Mouse (Mus musculus): Measurements from ENCODE around the gene Ripk1. TPM values are rescaled to one million over a fixed set of nuclear protein-coding genes. Genes with fewer than 3 reads are reported as not detected.

Gene Ripk1
- polyA plus RNA-seq, 1 experiment from 2014 or later: 8.3 TPM

GRCm38 (mm10) chr13:33995197-33995596 lies 7.0 kb upstream of the Ripk1 start:
- WGBS: 25% methylated on average over 1 of the region's 1 CpGs

GRCm38 (mm10) chr13:34003058-34003457 lies 895 bp downstream of the Ripk1 start:
- 4% methylated on average over 5 of the region's 5 CpGs for WGBS
- Histone ChIP-seq H3K4me2 (peak overlapping the region; percentile 81), H3K36me3 (no peaks in the 10 kb centered on the region), H3K4me3 (peak overlapping the region; percentile 96), H3K9ac (peak overlapping the region; percentile 93), H3K27me3 (no peaks in the 10 kb centered on the region), H3K27ac (peak overlapping the region; percentile 28; the same call in 1 of the 2 replicates), H3K4me1 (replicated peaks) (peaks cover 12% of the 10 kb centered on the region), H3K9me3 (replicated peaks) (no peaks in the 10 kb centered on the region)
- no peak for ATAC-seq (replicated peaks; ENCODE audit: insufficient number of reproducible peaks, insufficient read depth, low FRiP score, low read depth)

More at GRCm38 (mm10) chr13:33995197-33995596, 7.0 kb upstream of the Ripk1 start:
- Histone ChIP-seq H3K4me2 (no peak overlapping the region), H3K9me3 (replicated peaks) (no peaks in the 10 kb centered on the region), H3K27ac (no peak overlapping the region), H3K27me3 (no peaks in the 10 kb centered on the region), H3K4me3 (no peak overlapping the region), H3K9ac (no peak overlapping the region), H3K36me3 (0 out of 2 replicates have a peak, but pooled peaks cover 4% of the 10 kb centered on the region), H3K4me1 (replicated peaks) (no peaks in the 10 kb centered on the region)
- ATAC-seq (replicated peaks; ENCODE audit: insufficient number of reproducible peaks, insufficient read depth, low FRiP score, low read depth): no peak

- WGBS: 64% methylated on average over 2 of the region's 2 CpGs
- no peak for ATAC-seq (replicated peaks; ENCODE audit: insufficient number of reproducible peaks, insufficient read depth, low FRiP score, low read depth)
- Histone ChIP-seq H3K27ac (no peak overlapping the region), H3K27me3 (no peaks in the 10 kb centered on the region), H3K9me3 (replicated peaks) (no peaks in the 10 kb centered on the region), H3K4me2 (no peak overlapping the region), H3K9ac (no peak overlapping the region), H3K4me3 (no peak overlapping the region), H3K36me3 (peaks cover 16% of the 10 kb centered on the region; the same call in 1 of the 2 replicates), H3K4me1 (replicated peaks) (peaks cover 6% of the 10 kb centered on the region)
These were observed 5.1 kb downstream of the Ripk1 start for GRCm38 (mm10) chr13:34007234-34007633.

- Histone ChIP-seq H3K27me3 (no peaks in the 10 kb centered on the region), H3K4me3 (no peak overlapping the region), H3K36me3 (peaks cover 78% of the 10 kb centered on the region), H3K9ac (no peak overlapping the region), H3K4me2 (no peak overlapping the region), H3K9me3 (replicated peaks) (no peaks in the 10 kb centered on the region), H3K27ac (no peak overlapping the region), H3K4me1 (replicated peaks) (no peaks in the 10 kb centered on the region)
- 90% methylated on average over 9 of the region's 9 CpGs for WGBS
- no peak for ATAC-seq (replicated peaks; ENCODE audit: insufficient number of reproducible peaks, insufficient read depth, low FRiP score, low read depth)
These were observed 14.9 kb downstream of the Ripk1 start for GRCm38 (mm10) chr13:34016927-34017569.

- Histone ChIP-seq H3K27ac (no peak overlapping the region), H3K9ac (no peak overlapping the region), H3K4me3 (no peak overlapping the region), H3K36me3 (peaks cover 81% of the 10 kb centered on the region), H3K4me2 (no peak overlapping the region), H3K27me3 (no peaks in the 10 kb centered on the region), H3K9me3 (replicated peaks) (no peaks in the 10 kb centered on the region), H3K4me1 (replicated peaks) (no peaks in the 10 kb centered on the region)
- 69% methylated on average over 1 of the region's 1 CpGs for WGBS
- ATAC-seq (replicated peaks; ENCODE audit: insufficient number of reproducible peaks, insufficient read depth, low FRiP score, low read depth): no peak
These were observed 16.4 kb downstream of the Ripk1 start for GRCm38 (mm10) chr13:34018521-34018920.

- Histone ChIP-seq H3K4me3 (no peak overlapping the region), H3K27me3 (no peaks in the 10 kb centered on the region), H3K27ac (no peak overlapping the region), H3K4me1 (replicated peaks) (no peaks in the 10 kb centered on the region), H3K9ac (no peak overlapping the region), H3K36me3 (peaks cover 58% of the 10 kb centered on the region), H3K9me3 (replicated peaks) (no peaks in the 10 kb centered on the region), H3K4me2 (no peak overlapping the region)
- no peak for ATAC-seq (replicated peaks; ENCODE audit: insufficient number of reproducible peaks, insufficient read depth, low FRiP score, low read depth)
- 71% methylated on average over 2 of the region's 2 CpGs for WGBS
These were observed 19.8 kb downstream of the Ripk1 start for GRCm38 (mm10) chr13:34021998-34022397.

- Histone ChIP-seq H3K9me3 (replicated peaks) (no peaks in the 10 kb centered on the region), H3K27ac (no peak overlapping the region), H3K4me1 (replicated peaks) (peaks cover 2% of the 10 kb centered on the region), H3K9ac (no peak overlapping the region), H3K27me3 (no peaks in the 10 kb centered on the region), H3K36me3 (peaks cover 35% of the 10 kb centered on the region), H3K4me3 (no peak overlapping the region), H3K4me2 (no peak overlapping the region)
- whole genome bisulfite sequencing: 68% methylated on average over 2 of the region's 2 CpGs
- no peak for ATAC-seq (replicated peaks; ENCODE audit: insufficient number of reproducible peaks, insufficient read depth, low FRiP score, low read depth)
These were observed 29.9 kb downstream of the Ripk1 start for GRCm38 (mm10) chr13:34032041-34032440.

GRCm38 (mm10) chr13:34035424-34035823 lies 33.3 kb downstream of the Ripk1 start:
- H3K4me1 ChIP-seq (replicated peaks): peaks cover 17% of the 10 kb centered on the region
- H3K4me2 ChIP-seq: no peak overlapping the region
- no peaks in the 10 kb centered on the region for H3K27me3 ChIP-seq
- no peaks in the 10 kb centered on the region for H3K9me3 ChIP-seq (replicated peaks)
- H3K4me3 ChIP-seq: no peak overlapping the region
- no peak overlapping the region for H3K27ac ChIP-seq
- ATAC-seq (replicated peaks; ENCODE audit: insufficient number of reproducible peaks, insufficient read depth, low FRiP score, low read depth): no peak
- WGBS: 70% methylated on average over 3 of the region's 3 CpGs
- H3K9ac ChIP-seq: no peak overlapping the region
- peaks cover 17% of the 10 kb centered on the region for H3K36me3 ChIP-seq

- Histone ChIP-seq H3K27me3 (no peaks in the 10 kb centered on the region), H3K27ac (peak overlapping the region; percentile 88), H3K4me3 (no peak overlapping the region), H3K4me2 (no peak overlapping the region), H3K36me3 (peaks cover 10% of the 10 kb centered on the region), H3K9ac (no peak overlapping the region; the same call in 1 of the 2 replicates), H3K4me1 (replicated peaks) (peaks cover 17% of the 10 kb centered on the region), H3K9me3 (replicated peaks) (no peaks in the 10 kb centered on the region)
- 73% methylated on average over 5 of the region's 5 CpGs for WGBS
- no peak for ATAC-seq (replicated peaks; ENCODE audit: insufficient number of reproducible peaks, insufficient read depth, low FRiP score, low read depth)
These were observed 34.6 kb downstream of the Ripk1 start for GRCm38 (mm10) chr13:34036726-34037125.

- Histone ChIP-seq H3K4me1 (replicated peaks) (peaks cover 17% of the 10 kb centered on the region), H3K4me3 (peak within 1 kb of the TSS; percentile 93), H3K4me2 (peak within 1 kb of the TSS; percentile 78), H3K27ac (peak within 1 kb of the TSS; percentile 88), H3K9ac (peak within 1 kb of the TSS; percentile 93), H3K36me3 (peaks cover 4% of the 10 kb centered on the region), H3K27me3 (no peaks in the 10 kb centered on the region), H3K9me3 (replicated peaks) (no peaks in the 10 kb centered on the region)
- WGBS: under 1% methylated on average over 37 of the region's 37 CpGs
- peak; percentile 93 for ATAC-seq (replicated peaks; ENCODE audit: insufficient number of reproducible peaks, insufficient read depth, low FRiP score, low read depth)
These were observed 35.3 kb downstream of the Ripk1 start, which contains the start of gene Bphl for GRCm38 (mm10) chr13:34037172-34038055. Gene Bphl (plus strand): TSS chr13:34037597.

GRCm38 (mm10) chr13:34038056-34038432 lies 35.9 kb downstream of the Ripk1 start:
- peaks cover 17% of the 10 kb centered on the region for H3K4me1 ChIP-seq (replicated peaks)
- peak overlapping the region; percentile 93 for H3K9ac ChIP-seq
- H3K4me2 ChIP-seq: peak overlapping the region; percentile 78
- peak overlapping the region; percentile 93 for H3K4me3 ChIP-seq
- H3K9me3 ChIP-seq (replicated peaks): no peaks in the 10 kb centered on the region
- no peaks in the 10 kb centered on the region; the same call in 1 of the 2 replicates for H3K36me3 ChIP-seq
- WGBS: 45% methylated on average over 5 of the region's 5 CpGs
- ATAC-seq (replicated peaks; ENCODE audit: insufficient number of reproducible peaks, insufficient read depth, low FRiP score, low read depth): no peak
- H3K27me3 ChIP-seq: no peaks in the 10 kb centered on the region
- peak overlapping the region; percentile 88 for H3K27ac ChIP-seq

Data from heart, embryonic 15.5 days (tissue).